In genomic region chr1:151684451-151684892, GRCm38 (mm10) we compare ENCODE assay signal across 13 mouse cellular contexts.
DNase-seq lines count a peak whose midpoint lies in the region; ATAC-seq lines count a peak whose summit lies in the region.
"Had no signal": no experiment of that assay in that cellular context is flagged by ENCODE, and none has a peak within 500 bp of the region (broad histone marks: within the 10 kb centered on the region; RNA-seq: fewer than 3 reads in every experiment).

No protein-coding gene starts in this region.

- H3K9me3 ChIP-seq in kidney, embryonic 15.5 days (replicated peaks), result no peaks in the 10 kb centered on the region
- no peaks in the 10 kb centered on the region for H3K9me3 ChIP-seq in embryonic facial prominence, embryonic 13.5 days
- no peaks in the 10 kb centered on the region for H3K9me3 ChIP-seq in neural tube, embryonic 14.5 days (ENCODE audit: control insufficient read depth, low read length)
- H3K9me3 ChIP-seq: midbrain, embryonic 12.5 days had no signal

- H3K9ac ChIP-seq in kidney, embryonic 15.5 days, result no peak overlapping the region
- H3K9ac ChIP-seq in embryonic facial prominence, embryonic 13.5 days, result no peak overlapping the region
- no peak overlapping the region for H3K9ac ChIP-seq in neural tube, embryonic 14.5 days (replicated peaks; ENCODE audit: low read depth, low read length)
- H3K9ac ChIP-seq: midbrain, embryonic 12.5 days had no signal

- H3K36me3 ChIP-seq in kidney, embryonic 15.5 days, result no peaks in the 10 kb centered on the region
- H3K36me3 ChIP-seq in embryonic facial prominence, embryonic 13.5 days, result no peaks in the 10 kb centered on the region
- H3K36me3 ChIP-seq in neural tube, embryonic 14.5 days (ENCODE audit: control insufficient read depth, insufficient read depth, low read length), result no peaks in the 10 kb centered on the region
- H3K36me3 ChIP-seq: midbrain, embryonic 12.5 days had no signal

- H3K4me1 ChIP-seq in kidney, embryonic 15.5 days, result peaks cover 29% of the 10 kb centered on the region
- peaks cover 44% of the 10 kb centered on the region for H3K4me1 ChIP-seq in embryonic facial prominence, embryonic 13.5 days
- H3K4me1 ChIP-seq in neural tube, embryonic 14.5 days (ENCODE audit: control insufficient read depth, insufficient read depth, low read length), result peaks cover 4% of the 10 kb centered on the region; the same call in 1 of the 2 replicates

- ATAC-seq in kidney, embryonic 15.5 days (replicated peaks; ENCODE audit: low FRiP score), result no peak
- ATAC-seq in embryonic facial prominence, embryonic 13.5 days (ENCODE audit: insufficient number of reproducible peaks, insufficient read depth, low FRiP score, low TSS enrichment, low read depth), result peak; percentile 46; the same call in 1 of the 2 replicates
- ATAC-seq in neural tube, embryonic 14.5 days (ENCODE audit: low read depth), result peak; percentile 32; the same call in 1 of the 2 replicates
- no peak for ATAC-seq in granulocyte monocyte progenitor cell, adult 5-6 weeks (replicated peaks; ENCODE audit: poor library complexity, severe bottlenecking)

- H3K4me3 ChIP-seq in kidney, embryonic 15.5 days (replicated peaks), result no peak overlapping the region
- no peak overlapping the region for H3K4me3 ChIP-seq in embryonic facial prominence, embryonic 13.5 days
- H3K4me3 ChIP-seq in neural tube, embryonic 14.5 days (ENCODE audit: low read depth, low read length), result no peak overlapping the region
- H3K4me3 ChIP-seq: erythroblast, embryonic 14.5 days; midbrain, embryonic 12.5 days had no signal

- no peak for DNase-seq in kidney, adult 11 months
- DNase-seq in gastrocnemius, postnatal 14 days, result peak; percentile 59
- no peak for DNase-seq in thymus, postnatal 14 days
- DNase-seq in natural killer cell, adult 2 months (ENCODE audit: low spot score in 2 of 2), result no peak
- DNase-seq: cerebellum, adult 2 months; lung, adult 18-20 months; spleen, adult 18-20 months had no signal

- intact Hi-C loops in gastrocnemius, postnatal 14 days (cut with DNase I; ENCODE audit: low total_unique reads), result no loop called here

- WGBS in kidney, embryonic 15.5 days, result 58% methylated on average over 7 of the region's 7 CpGs
- 32% methylated on average over 7 of the region's 7 CpGs for WGBS in embryonic facial prominence, embryonic 13.5 days
- WGBS in neural tube, embryonic 14.5 days, result 45% methylated on average over 7 of the region's 7 CpGs

- H3K27me3 ChIP-seq in kidney, embryonic 15.5 days, result no peaks in the 10 kb centered on the region
- H3K27me3 ChIP-seq in embryonic facial prominence, embryonic 13.5 days, result no peaks in the 10 kb centered on the region
- H3K27me3 ChIP-seq in neural tube, embryonic 14.5 days (ENCODE audit: control insufficient read depth, insufficient read depth, low read length), result no peaks in the 10 kb centered on the region
- H3K27me3 ChIP-seq: midbrain, embryonic 12.5 days had no signal

- H3K4me2 ChIP-seq in kidney, embryonic 15.5 days, result no peak overlapping the region
- peak overlapping the region; percentile 5; the same call in 1 of the 2 replicates for H3K4me2 ChIP-seq in embryonic facial prominence, embryonic 13.5 days
- no peak overlapping the region for H3K4me2 ChIP-seq in neural tube, embryonic 14.5 days (ENCODE audit: low read depth, low read length)
- H3K4me2 ChIP-seq: midbrain, embryonic 12.5 days had no signal

- 0 out of 2 replicates have a peak overlapping the region, but pooled peaks have one; percentile 4 for H3K27ac ChIP-seq in kidney, embryonic 15.5 days
- H3K27ac ChIP-seq in embryonic facial prominence, embryonic 13.5 days, result peak overlapping the region; percentile 86
- peak overlapping the region; percentile 66 for H3K27ac ChIP-seq in neural tube, embryonic 14.5 days (ENCODE audit: low read depth, low read length)
- H3K27ac ChIP-seq: midbrain, embryonic 12.5 days had no signal

Comparison
In these comparisons a context has a peak if more than half of its experiments do, and no peak if none do; other contexts are left out.
1. ATAC-seq: peak in embryonic facial prominence, embryonic 13.5 days (single experiment) and neural tube, embryonic 14.5 days (single experiment); none in kidney, embryonic 15.5 days (single experiment) and granulocyte monocyte progenitor cell, adult 5-6 weeks (single experiment).
2. H3K27ac ChIP-seq: peak in every context shown above with its lines; median percentile 86 in embryonic facial prominence, embryonic 13.5 days; 66 in neural tube, embryonic 14.5 days; 4 in kidney, embryonic 15.5 days.